22 mouse cellular contexts compared by ENCODE assay signal in the genomic region with DNA sequence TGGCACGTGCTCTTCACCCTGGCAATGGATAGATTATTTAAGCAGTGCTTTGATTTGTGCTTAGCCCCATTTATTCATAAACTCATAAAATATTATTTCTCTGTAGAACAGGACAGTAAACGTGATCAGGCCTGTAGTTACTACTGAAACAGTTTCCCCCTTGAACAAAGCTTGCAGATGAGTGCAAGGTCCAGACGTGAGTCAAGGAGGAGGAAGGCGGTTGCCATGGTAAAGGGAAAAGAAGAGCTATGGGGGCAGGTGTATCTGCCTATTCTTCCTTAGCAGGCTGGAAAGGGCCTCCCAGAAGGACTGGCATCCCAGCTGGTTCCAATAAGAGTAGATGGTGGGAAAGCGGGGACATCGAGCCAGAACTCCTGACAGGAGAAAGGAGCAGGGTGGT. TPM values are rescaled to one million over a fixed set of nuclear protein-coding genes. Genes with fewer than 3 reads are reported as not detected.
"Had no signal": no experiment of that assay in that cellular context is flagged by ENCODE, and none has a peak within 500 bp of the region (broad histone marks: within the 10 kb centered on the region; RNA-seq: fewer than 3 reads in every experiment).

No protein-coding gene starts in this region.

- H3K27me3 ChIP-seq: lung, embryonic 15.5 days; midbrain, embryonic 13.5 days; midbrain, embryonic 15.5 days; neural tube, embryonic 12.5 days; stomach, embryonic 15.5 days had no signal

- DNase-seq: lung, adult 2 months; lung, postnatal 14 days; lung, postnatal 36 days; right cerebral cortex, postnatal 25 days; thymus, adult 2 months; thymus, postnatal 25 days; thymus, postnatal 4 days had no signal

- H3K9ac ChIP-seq: lung, embryonic 15.5 days; midbrain, embryonic 13.5 days; midbrain, embryonic 15.5 days; neural tube, embryonic 12.5 days; stomach, embryonic 15.5 days had no signal

- H3K9me3 ChIP-seq: lung, embryonic 15.5 days; midbrain, embryonic 13.5 days; midbrain, embryonic 15.5 days; neural tube, embryonic 12.5 days; stomach, embryonic 15.5 days had no signal

- H3K4me2 ChIP-seq: lung, embryonic 15.5 days; midbrain, embryonic 11.5 days; midbrain, embryonic 13.5 days; midbrain, embryonic 15.5 days; neural tube, embryonic 12.5 days; stomach, embryonic 15.5 days had no signal

- H3K4me3 ChIP-seq: lung, embryonic 15.5 days; megakaryocyte, embryonic 14.5 days; midbrain, embryonic 13.5 days; midbrain, embryonic 15.5 days; neural tube, embryonic 12.5 days; stomach, embryonic 15.5 days had no signal

- H3K4me1 ChIP-seq: lung, embryonic 15.5 days; megakaryocyte, embryonic 14.5 days; midbrain, embryonic 13.5 days; midbrain, embryonic 15.5 days; neural tube, embryonic 12.5 days; stomach, embryonic 15.5 days had no signal

- H3K27ac ChIP-seq: lung, embryonic 15.5 days; macrophage; midbrain, embryonic 13.5 days; midbrain, embryonic 15.5 days; neural tube, embryonic 12.5 days; stomach, embryonic 15.5 days; stomach, postnatal 0 days had no signal

- H3K36me3 ChIP-seq: lung, embryonic 15.5 days; midbrain, embryonic 13.5 days; midbrain, embryonic 15.5 days; neural tube, embryonic 12.5 days; stomach, embryonic 15.5 days had no signal

- ATAC-seq: lung, postnatal 0 days; midbrain, embryonic 13.5 days; midbrain, embryonic 15.5 days had no signal

RNA-seq across cellular contexts. Expression of gene Vtcn1, which starts 56.1 kb away (rescaled TPM):
- total RNA-seq: megakaryocyte progenitor cell, adult 5-6 weeks; midbrain, postnatal 0 days; monocyte, adult 5-6 weeks had no signal
- polyA plus RNA-seq: macrophage; midbrain, embryonic 11.5 days; midbrain, embryonic 13.5 days; midbrain, embryonic 15.5 days; midbrain, postnatal 0 days; neural tube, embryonic 12.5 days; neural tube, embryonic 14.5 days; spleen, adult 2 months had no signal
